Mouse (Mus musculus): ENCODE results near the gene Kpna3.

The Kpna3 gene

GRCm38 (mm10) chr14:61415311-61415710, 24.4 kb downstream of the Kpna3 start:
- DNase-seq (ENCODE audit: low read depth, low spot score) = no peak

DNA sequence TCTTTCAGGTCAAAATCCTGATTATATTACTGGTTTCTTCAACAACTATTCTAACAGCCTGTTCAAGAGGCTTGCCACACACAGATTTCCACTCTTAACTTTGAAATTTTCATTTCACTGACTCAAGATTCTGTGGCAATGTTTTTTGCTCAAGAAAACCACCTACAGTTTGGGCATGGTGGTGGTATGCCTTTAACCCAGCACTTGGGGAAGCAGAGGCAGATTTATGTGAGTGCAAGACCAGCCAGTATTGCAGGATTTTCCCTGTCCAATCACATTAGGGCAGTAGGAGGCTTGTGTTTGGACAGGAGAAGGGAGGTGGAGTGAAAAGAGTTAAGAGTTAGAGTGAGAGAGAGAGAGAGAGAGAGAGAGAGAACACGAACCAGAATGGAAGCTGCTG, 24.9 kb downstream of the Kpna3 start:
- DNase-seq (ENCODE audit: low read depth, low spot score) = no peak
- no peaks in the 10 kb centered on the region for H3K27me3 ChIP-seq (ENCODE audit: control insufficient read depth, insufficient read depth, low read length, poor library complexity, severe bottlenecking)
- no peaks in the 10 kb centered on the region for H3K36me3 ChIP-seq (ENCODE audit: control insufficient read depth, insufficient read depth, low read length, poor library complexity, severe bottlenecking)

More at GRCm38 (mm10) chr14:61415311-61415710, 24.4 kb downstream of the Kpna3 start:
- Histone ChIP-seq H3K36me3 (ENCODE audit: control insufficient read depth, insufficient read depth, low read length, poor library complexity, severe bottlenecking) (no peaks in the 10 kb centered on the region), H3K27me3 (ENCODE audit: control insufficient read depth, insufficient read depth, low read length, poor library complexity, severe bottlenecking) (no peaks in the 10 kb centered on the region)

DNA sequence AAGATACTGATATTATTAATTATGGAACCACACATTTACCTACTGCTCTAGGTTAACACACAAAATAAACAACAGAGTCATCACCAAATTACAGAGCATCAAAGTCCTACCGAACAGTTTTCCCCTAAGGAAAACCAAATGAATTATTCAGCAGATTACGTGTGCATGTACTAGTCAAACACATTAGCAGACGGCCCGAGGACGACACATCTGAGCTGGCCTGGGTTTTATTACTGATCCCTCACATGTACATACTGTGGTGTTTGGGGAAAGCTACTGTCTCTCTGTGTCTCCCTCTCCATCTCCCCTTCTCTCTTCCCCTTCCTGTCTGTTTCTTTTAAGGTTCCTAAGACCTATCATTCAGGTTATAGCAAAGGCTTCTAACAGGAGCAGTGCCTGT, 25.5 kb downstream of the Kpna3 start:
- Histone ChIP-seq H3K36me3 (ENCODE audit: control insufficient read depth, insufficient read depth, low read length, poor library complexity, severe bottlenecking) (no peaks in the 10 kb centered on the region), H3K27me3 (ENCODE audit: control insufficient read depth, insufficient read depth, low read length, poor library complexity, severe bottlenecking) (no peaks in the 10 kb centered on the region)
- DNase-seq (ENCODE audit: low read depth, low spot score) = no peak

DNA sequence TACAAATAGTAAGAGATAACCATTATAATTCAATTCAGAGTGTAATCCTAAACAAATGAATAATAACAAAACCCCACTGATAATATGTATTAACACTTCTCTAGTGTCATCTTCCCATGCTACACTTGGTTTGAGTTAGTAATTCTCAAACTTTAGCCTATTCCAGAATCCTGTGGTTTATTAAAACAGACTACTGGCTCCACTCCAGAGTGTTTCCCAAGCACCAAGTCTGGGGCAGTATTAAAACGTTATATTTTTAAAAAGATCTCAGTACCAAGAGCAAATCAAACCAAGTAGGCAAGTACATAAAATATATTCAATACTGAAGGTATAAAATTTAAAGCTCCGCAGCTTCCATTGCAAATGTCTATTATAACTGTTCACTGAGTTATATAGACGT, 26.0 kb downstream of the Kpna3 start:
- Histone ChIP-seq H3K27me3 (ENCODE audit: control insufficient read depth, insufficient read depth, low read length, poor library complexity, severe bottlenecking) (no peaks in the 10 kb centered on the region), H3K36me3 (ENCODE audit: control insufficient read depth, insufficient read depth, low read length, poor library complexity, severe bottlenecking) (no peaks in the 10 kb centered on the region)
- no peak for DNase-seq (ENCODE audit: low read depth, low spot score)

- H3K27me3 ChIP-seq (ENCODE audit: control insufficient read depth, insufficient read depth, low read length, poor library complexity, severe bottlenecking) = no peaks in the 10 kb centered on the region
Observed at GRCm38 (mm10) chr14:61410020-61410419, 29.7 kb downstream of the Kpna3 start.

DNA sequence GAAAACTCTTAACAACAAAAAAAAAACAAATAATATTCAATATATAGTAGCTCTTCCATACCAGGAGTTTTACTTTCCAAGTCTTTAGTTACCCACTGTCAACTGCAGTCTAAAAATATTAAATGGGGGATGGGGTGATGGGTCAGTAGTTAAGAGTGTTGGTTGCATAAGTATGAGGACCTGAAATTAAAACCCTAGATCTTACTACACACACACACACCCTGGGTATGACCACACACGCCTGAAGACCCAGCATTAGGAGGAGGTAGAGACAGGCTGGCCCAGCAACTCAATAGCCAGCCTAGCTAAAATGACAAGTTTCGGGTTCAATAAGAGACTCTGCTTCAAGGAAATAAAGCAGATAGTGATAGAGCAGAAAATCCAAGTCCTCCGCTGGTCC, 32.6 kb downstream of the Kpna3 start:
- DNase-seq (ENCODE audit: low read depth, low spot score) = no peak

More at GRCm38 (mm10) chr14:61410020-61410419, 29.7 kb downstream of the Kpna3 start:
- H3K36me3 ChIP-seq (ENCODE audit: control insufficient read depth, insufficient read depth, low read length, poor library complexity, severe bottlenecking) = no peaks in the 10 kb centered on the region
- no peak for DNase-seq (ENCODE audit: low read depth, low spot score)

DNA sequence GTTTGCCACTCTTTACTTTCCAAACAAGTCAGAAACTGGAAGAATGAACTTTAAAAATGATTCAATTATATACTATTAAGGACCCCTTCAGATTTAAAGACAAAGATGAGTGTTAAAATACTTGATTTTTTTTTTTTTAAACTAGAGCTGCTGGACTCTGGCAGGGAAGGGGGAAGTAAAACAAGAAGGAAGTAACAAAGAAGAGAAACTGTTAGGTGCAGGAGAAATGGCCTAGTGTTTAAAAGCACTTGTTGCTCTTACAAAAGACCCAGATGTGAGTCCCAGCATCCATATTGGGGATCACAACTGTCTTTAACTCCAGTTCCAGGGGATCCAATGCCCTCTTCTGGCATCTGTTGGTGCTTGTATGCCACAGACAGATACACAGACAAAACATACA, 33.9 kb downstream of the Kpna3 start:
- Histone ChIP-seq H3K27me3 (ENCODE audit: control insufficient read depth, insufficient read depth, low read length, poor library complexity, severe bottlenecking) (no peaks in the 10 kb centered on the region), H3K36me3 (ENCODE audit: control insufficient read depth, insufficient read depth, low read length, poor library complexity, severe bottlenecking) (0 out of 2 replicates have a peak, but pooled peaks cover 2% of the 10 kb centered on the region)
- peak; percentile 42 for DNase-seq (ENCODE audit: low read depth, low spot score)

More for the DNA sequence above, 32.6 kb downstream of the Kpna3 start:
- no peaks in the 10 kb centered on the region for H3K27me3 ChIP-seq (ENCODE audit: control insufficient read depth, insufficient read depth, low read length, poor library complexity, severe bottlenecking)
- H3K36me3 ChIP-seq (ENCODE audit: control insufficient read depth, insufficient read depth, low read length, poor library complexity, severe bottlenecking) = no peaks in the 10 kb centered on the region

DNA sequence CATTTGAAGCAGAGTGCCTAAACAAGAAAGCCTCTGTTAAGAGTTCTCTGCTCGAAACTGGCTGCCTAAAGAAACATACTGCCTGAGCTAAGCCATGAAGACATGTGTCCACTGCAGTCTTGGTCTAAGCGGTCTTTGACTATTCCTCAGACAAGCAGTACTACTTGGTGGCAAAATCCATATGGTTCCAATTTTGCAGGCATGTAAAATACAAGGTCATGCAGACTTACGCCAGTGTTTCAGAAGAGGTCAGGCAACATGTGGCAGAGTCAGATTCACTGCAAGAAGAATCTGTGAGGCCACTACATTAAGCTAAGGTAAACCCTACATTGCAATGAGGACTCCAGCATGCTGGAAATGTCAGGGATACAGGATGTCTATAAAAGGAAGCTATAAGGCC, 34.7 kb downstream of the Kpna3 start:
- no peak for DNase-seq (ENCODE audit: low read depth, low spot score)
- 0 out of 2 replicates have a peak, but pooled peaks cover 4% of the 10 kb centered on the region for H3K36me3 ChIP-seq (ENCODE audit: control insufficient read depth, insufficient read depth, low read length, poor library complexity, severe bottlenecking)

GRCm38 (mm10) chr14:61394745-61395144, 44.9 kb downstream of the Kpna3 start:
- Histone ChIP-seq H3K27me3 (ENCODE audit: control insufficient read depth, insufficient read depth, low read length, poor library complexity, severe bottlenecking) (no peaks in the 10 kb centered on the region), H3K36me3 (ENCODE audit: control insufficient read depth, insufficient read depth, low read length, poor library complexity, severe bottlenecking) (no peaks in the 10 kb centered on the region)
- no peak for DNase-seq (ENCODE audit: low read depth, low spot score)

More for the DNA sequence above, 34.7 kb downstream of the Kpna3 start:
- H3K27me3 ChIP-seq (ENCODE audit: control insufficient read depth, insufficient read depth, low read length, poor library complexity, severe bottlenecking) = no peaks in the 10 kb centered on the region

DNA sequence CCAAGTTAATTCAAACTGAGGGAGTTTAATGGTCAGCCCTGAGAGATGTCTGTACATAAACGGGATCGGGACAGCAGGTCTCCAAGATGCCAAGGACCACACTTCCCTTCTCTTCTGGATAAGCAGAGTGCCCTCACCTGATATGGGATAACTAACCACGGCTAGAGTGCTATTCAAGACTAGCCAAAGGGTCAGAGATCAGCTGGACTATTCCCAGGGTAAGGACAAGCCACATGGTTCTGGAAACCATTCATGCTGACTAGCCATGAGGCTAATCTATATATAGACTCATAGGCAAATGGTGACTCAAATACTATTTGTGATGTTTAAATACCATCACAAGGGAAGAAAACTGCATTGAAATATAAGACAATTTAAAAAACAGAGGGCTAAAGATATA, 49.1 kb downstream of the Kpna3 start:
- DNase-seq (ENCODE audit: low read depth, low spot score) = no peak
- Histone ChIP-seq H3K36me3 (ENCODE audit: control insufficient read depth, insufficient read depth, low read length, poor library complexity, severe bottlenecking) (no peaks in the 10 kb centered on the region), H3K27me3 (ENCODE audit: control insufficient read depth, insufficient read depth, low read length, poor library complexity, severe bottlenecking) (no peaks in the 10 kb centered on the region)

- no peak for DNase-seq (ENCODE audit: low read depth, low spot score)
- Histone ChIP-seq H3K36me3 (ENCODE audit: control insufficient read depth, insufficient read depth, low read length, poor library complexity, severe bottlenecking) (peaks cover 9% of the 10 kb centered on the region; the same call in 1 of the 2 replicates), H3K27me3 (ENCODE audit: control insufficient read depth, insufficient read depth, low read length, poor library complexity, severe bottlenecking) (no peaks in the 10 kb centered on the region)
Observed at GRCm38 (mm10) chr14:61367290-61367689, 72.4 kb downstream of the Kpna3 start.

GRCm38 (mm10) chr14:61364656-61365055, 75.0 kb downstream of the Kpna3 start:
- no peak for DNase-seq (ENCODE audit: low read depth, low spot score)
- Histone ChIP-seq H3K36me3 (ENCODE audit: control insufficient read depth, insufficient read depth, low read length, poor library complexity, severe bottlenecking) (peaks cover 3% of the 10 kb centered on the region; the same call in 1 of the 2 replicates), H3K27me3 (ENCODE audit: control insufficient read depth, insufficient read depth, low read length, poor library complexity, severe bottlenecking) (no peaks in the 10 kb centered on the region)

GRCm38 (mm10) chr14:61363734-61364133, 75.9 kb downstream of the Kpna3 start:
- Histone ChIP-seq H3K27me3 (ENCODE audit: control insufficient read depth, insufficient read depth, low read length, poor library complexity, severe bottlenecking) (no peaks in the 10 kb centered on the region), H3K36me3 (ENCODE audit: control insufficient read depth, insufficient read depth, low read length, poor library complexity, severe bottlenecking) (peaks cover 3% of the 10 kb centered on the region; the same call in 1 of the 2 replicates)
- DNase-seq (ENCODE audit: low read depth, low spot score) = no peak

GRCm38 (mm10) chr14:61362268-61362667, 77.4 kb downstream of the Kpna3 start:
- no peak for DNase-seq (ENCODE audit: low read depth, low spot score)
- no peaks in the 10 kb centered on the region for H3K27me3 ChIP-seq (ENCODE audit: control insufficient read depth, insufficient read depth, low read length, poor library complexity, severe bottlenecking)
- peaks cover 3% of the 10 kb centered on the region; the same call in 1 of the 2 replicates for H3K36me3 ChIP-seq (ENCODE audit: control insufficient read depth, insufficient read depth, low read length, poor library complexity, severe bottlenecking)

DNA sequence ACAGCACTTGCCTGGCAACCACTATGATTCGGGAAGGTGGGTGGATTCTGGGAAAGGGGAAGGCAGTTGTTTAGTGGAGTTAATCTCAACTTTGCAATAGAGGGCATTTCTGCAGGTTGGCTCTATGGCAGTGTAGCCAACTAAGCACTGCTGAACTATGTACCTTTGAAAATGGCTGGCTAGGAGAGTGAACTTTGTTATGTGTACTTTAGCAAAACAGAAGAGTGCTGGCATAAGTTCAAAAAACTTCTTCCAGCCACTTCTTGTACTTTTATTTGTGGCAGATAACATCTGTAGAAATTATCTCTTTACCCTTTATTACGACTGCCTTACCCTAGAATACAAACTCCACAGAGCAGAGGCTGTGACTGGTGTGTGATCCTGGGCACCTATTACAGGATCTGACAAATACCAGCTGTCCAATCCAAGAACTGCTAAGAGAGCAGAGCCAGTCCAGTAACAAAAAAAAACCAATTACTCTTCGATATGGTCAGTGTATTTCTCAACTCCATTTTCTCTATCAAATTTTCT, 78.6 kb downstream of the Kpna3 start:
- Histone ChIP-seq H3K27me3 (ENCODE audit: control insufficient read depth, insufficient read depth, low read length, poor library complexity, severe bottlenecking) (no peaks in the 10 kb centered on the region), H3K36me3 (ENCODE audit: control insufficient read depth, insufficient read depth, low read length, poor library complexity, severe bottlenecking) (no peaks in the 10 kb centered on the region)
- DNase-seq (ENCODE audit: low read depth, low spot score) = no peak

All from splenic B cell, adult 2 months (primary cell).